Mouse (Mus musculus) stomach, adult 2 months (tissue): ENCODE measurements around the gene Neurod2. TPM values are rescaled to one million over a fixed set of nuclear protein-coding genes. Genes with fewer than 3 reads are reported as not detected.

Experiments
- polyA plus RNA-seq: library from polyadenylated mRNA; depleted of rRNA; stranded (reverse); fragments of >200 nt; gene quantifications from 2 replicates; pipeline ENCODE4 v1.2.3, GENCODE M21; 2012; rRNA removed

Gene Neurod2
- polyA plus RNA-seq: not detected in 2 replicates

GRCm38 (mm10) chr11:98329081-98329959, at the start of gene Neurod2:
Gene Neurod2 (minus strand): TSS chr11:98329648.

DNA sequence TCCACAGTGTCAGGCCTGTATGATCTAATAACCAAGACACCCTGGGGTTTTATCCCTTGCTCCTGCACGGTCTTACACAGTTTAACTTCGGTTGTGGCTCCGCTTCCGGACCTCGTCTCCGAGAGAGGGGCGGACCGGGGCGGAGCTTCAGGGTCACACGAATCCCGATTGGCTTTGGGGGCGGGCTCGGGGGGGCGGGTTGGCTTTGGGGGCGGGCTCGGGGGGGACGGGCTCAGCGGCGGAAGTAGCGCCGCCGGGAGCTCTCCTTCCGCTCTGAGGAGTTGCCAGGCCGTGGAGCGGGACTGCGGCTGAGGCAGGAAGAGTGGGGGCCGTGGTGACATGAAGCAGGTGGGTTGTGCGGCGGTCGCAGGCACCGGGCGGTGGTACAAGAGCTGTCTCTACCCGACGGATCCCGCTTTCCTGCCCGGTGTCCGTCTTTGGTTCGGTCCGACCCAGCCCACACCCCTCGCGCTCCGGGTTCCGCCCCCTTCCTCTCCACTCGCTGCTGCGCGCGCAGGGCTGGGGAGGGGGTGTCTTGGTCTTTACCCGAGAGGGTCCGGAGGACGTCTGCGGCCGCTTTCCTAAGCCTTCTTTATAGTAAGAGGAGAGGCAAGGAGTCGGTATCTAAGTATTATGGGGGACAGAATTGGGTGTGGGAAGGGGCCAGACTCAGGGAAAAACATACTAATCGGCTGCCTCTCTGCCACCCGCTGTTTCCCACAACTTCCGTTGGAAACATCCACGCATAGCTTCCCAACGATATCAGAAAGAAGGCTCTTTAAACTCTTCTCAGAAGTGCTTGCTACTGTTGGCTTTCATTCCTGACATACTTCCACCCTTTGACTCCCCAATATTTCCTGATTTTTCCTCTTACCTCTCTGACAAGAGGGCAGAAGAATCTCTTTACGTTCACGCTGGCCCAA, 29.0 kb upstream of the Neurod2 start, which contains the start of gene Stard3:
Stard3 (plus strand) TSS at position 208 of the 923 bp plus-strand sequence.

GRCm38 (mm10) chr11:98348083-98348961, 18.9 kb upstream of the Neurod2 start, which contains the start of gene Ppp1r1b:
Gene Ppp1r1b (plus strand): TSS chr11:98348404.

Other genes starting within 250 kb of the Neurod2 start
- gene Fbxl20, start 179.2 kb downstream of the Neurod2 start, polyA plus RNA-seq: 9.0 and 9.2 TPM in 2 replicates
- 1.3 and 2.2 TPM in 2 replicates for gene Med1, start 136.4 kb downstream of the Neurod2 start, polyA plus RNA-seq
- 2.0 and 3.1 TPM in 2 replicates for gene Cdk12, start 126.6 kb downstream of the Neurod2 start, polyA plus RNA-seq
- 31.9 and 53.0 TPM in 2 replicates for gene Ppp1r1b, start 18.8 kb upstream of the Neurod2 start, polyA plus RNA-seq
- gene Stard3, start 28.7 kb upstream of the Neurod2 start, polyA plus RNA-seq: 48.4 and 53.8 TPM in 2 replicates
- gene Tcap, start 54.2 kb upstream of the Neurod2 start, polyA plus RNA-seq: 32.7 and 42.1 TPM in 2 replicates
- 0.16 TPM in 1 of 2 replicates, not detected in the other for gene Pnmt, start 56.8 kb upstream of the Neurod2 start, polyA plus RNA-seq
- 17.5 and 17.6 TPM in 2 replicates for gene Pgap3, start 70.8 kb upstream of the Neurod2 start, polyA plus RNA-seq
- gene Erbb2, start 82.8 kb upstream of the Neurod2 start, polyA plus RNA-seq: 31.2 and 35.3 TPM in 2 replicates
- 22.9 and 23.3 TPM in 2 replicates for gene Mien1, start 109.3 kb upstream of the Neurod2 start, polyA plus RNA-seq
- gene Grb7, start 116.7 kb upstream of the Neurod2 start, polyA plus RNA-seq: 30.1 and 30.4 TPM in 2 replicates
- 0.21 and 0.39 TPM in 2 replicates for gene Ikzf3, start 216.4 kb upstream of the Neurod2 start, polyA plus RNA-seq
- gene Zpbp2, start 221.4 kb upstream of the Neurod2 start, polyA plus RNA-seq: not detected in 2 replicates